16 mouse cellular contexts compared by ENCODE assay signal in the genomic region with DNA sequence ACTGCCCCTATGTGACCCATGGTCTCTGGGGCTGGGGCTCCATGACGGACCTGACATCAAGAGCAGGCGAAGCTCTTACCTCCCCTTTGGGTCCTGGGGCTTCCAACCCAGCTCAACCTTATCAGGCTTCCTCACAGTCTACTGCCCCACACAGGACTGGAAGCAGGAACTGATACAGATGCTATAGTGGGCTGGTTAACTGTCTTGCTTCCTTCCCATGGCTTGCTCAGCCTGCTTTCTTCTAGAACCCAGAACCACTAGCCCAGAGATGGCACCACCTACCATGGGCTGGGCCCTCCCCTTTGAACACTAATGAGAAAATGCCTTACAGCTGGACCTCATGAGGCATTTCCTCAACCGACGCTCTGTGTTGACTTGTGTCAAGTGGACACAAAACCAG. TPM values are rescaled to one million over a fixed set of nuclear protein-coding genes. Genes with fewer than 3 reads are reported as not detected.
DNase-seq lines count a peak whose midpoint lies in the region; ATAC-seq lines count a peak whose summit lies in the region.
"Had no signal": no experiment of that assay in that cellular context is flagged by ENCODE, and none has a peak within 500 bp of the region (broad histone marks: within the 10 kb centered on the region; RNA-seq: fewer than 3 reads in every experiment).

No protein-coding gene starts in this region.

- H3K4me3 ChIP-seq in heart, embryonic 13.5 days, result no peak overlapping the region
- no peak overlapping the region for H3K4me3 ChIP-seq in liver, embryonic 12.5 days
- no peak overlapping the region for H3K4me3 ChIP-seq in liver, embryonic 11.5 days (ENCODE audit: low read depth, low read length)
- no peak overlapping the region for H3K4me3 ChIP-seq in macrophage (ENCODE audit: inconsistent target)
- H3K4me3 ChIP-seq: embryonic facial prominence, embryonic 12.5 days; forebrain, embryonic 15.5 days; heart, embryonic 15.5 days; hindbrain, embryonic 10.5 days had no signal

- no peak overlapping the region for H3K4me2 ChIP-seq in heart, embryonic 13.5 days
- peak overlapping the region; percentile 4; the same call in 1 of the 2 replicates for H3K4me2 ChIP-seq in liver, embryonic 12.5 days
- H3K4me2 ChIP-seq in liver, embryonic 11.5 days, result no peak overlapping the region
- H3K4me2 ChIP-seq: embryonic facial prominence, embryonic 12.5 days; forebrain, embryonic 15.5 days; hindbrain, embryonic 14.5 days had no signal

- H3K9ac ChIP-seq in heart, embryonic 13.5 days, result no peak overlapping the region
- peak overlapping the region; percentile 2; the same call in 1 of the 2 replicates for H3K9ac ChIP-seq in liver, embryonic 12.5 days
- H3K9ac ChIP-seq in liver, embryonic 11.5 days (ENCODE audit: low read depth, low read length), result no peak overlapping the region
- H3K9ac ChIP-seq: embryonic facial prominence, embryonic 12.5 days; forebrain, embryonic 15.5 days; heart, embryonic 15.5 days; hindbrain, embryonic 14.5 days had no signal

- peaks cover 23% of the 10 kb centered on the region for H3K79me2 ChIP-seq in macrophage (ENCODE audit: inconsistent target)

- H3K27me3 ChIP-seq in heart, embryonic 13.5 days (replicated peaks), result peaks cover 12% of the 10 kb centered on the region
- peaks cover 10% of the 10 kb centered on the region for H3K27me3 ChIP-seq in liver, embryonic 12.5 days (replicated peaks)
- 0 out of 2 replicates have a peak, but pooled peaks cover 2% of the 10 kb centered on the region for H3K27me3 ChIP-seq in liver, embryonic 11.5 days (replicated peaks; ENCODE audit: control insufficient read depth, insufficient read depth, low read length)
- H3K27me3 ChIP-seq: forebrain, embryonic 15.5 days; heart, embryonic 15.5 days had no signal

- peaks cover 65% of the 10 kb centered on the region for H3K4me1 ChIP-seq in heart, embryonic 13.5 days
- peaks cover 55% of the 10 kb centered on the region for H3K4me1 ChIP-seq in liver, embryonic 12.5 days
- H3K4me1 ChIP-seq in liver, embryonic 11.5 days (replicated peaks; ENCODE audit: control insufficient read depth, insufficient read depth, low read length), result peaks cover 32% of the 10 kb centered on the region

- DNase-seq in heart, adult 8-10 months (ENCODE audit: low spot score), result no peak
- no peak for DNase-seq in liver, embryonic 11.5 days (ENCODE audit: low spot score)
- peak; percentile 72 for DNase-seq in MEL-GATA-1-ER (ENCODE audit: extremely low read depth, low read depth)
- no peak for DNase-seq in ovary, postnatal 36 days (ENCODE audit: low spot score)
- DNase-seq: adrenal gland, postnatal 10 days; cerebellum, adult 11-12 months; cerebellum, postnatal 25 days; heart, adult 18-20 months had no signal

- no peaks in the 10 kb centered on the region for H3K9me3 ChIP-seq in heart, embryonic 13.5 days
- no peaks in the 10 kb centered on the region for H3K9me3 ChIP-seq in liver, embryonic 12.5 days (replicated peaks)
- no peaks in the 10 kb centered on the region for H3K9me3 ChIP-seq in liver, embryonic 11.5 days (ENCODE audit: control insufficient read depth, low read length)
- H3K9me3 ChIP-seq: embryonic facial prominence, embryonic 12.5 days; forebrain, embryonic 15.5 days; heart, embryonic 15.5 days; hindbrain, embryonic 10.5 days had no signal

- peak overlapping the region; percentile 61 for H3K27ac ChIP-seq in heart, embryonic 13.5 days (replicated peaks)
- 0 out of 2 replicates have a peak overlapping the region, but pooled peaks have one; percentile 23 for H3K27ac ChIP-seq in liver, embryonic 12.5 days
- H3K27ac ChIP-seq in liver, embryonic 11.5 days (ENCODE audit: low read depth, low read length), result no peak overlapping the region
- H3K27ac ChIP-seq in macrophage, result peak overlapping the region; percentile 80
- H3K27ac ChIP-seq: embryonic facial prominence, embryonic 12.5 days; forebrain, embryonic 15.5 days; hindbrain, embryonic 10.5 days; hindbrain, embryonic 14.5 days had no signal

- peaks cover 2% of the 10 kb centered on the region for H3K36me3 ChIP-seq in heart, embryonic 13.5 days
- H3K36me3 ChIP-seq in liver, embryonic 12.5 days, result peaks cover 3% of the 10 kb centered on the region
- no peaks in the 10 kb centered on the region; the same call in 1 of the 2 replicates for H3K36me3 ChIP-seq in liver, embryonic 11.5 days (ENCODE audit: control insufficient read depth, insufficient read depth, low read length)
- no peaks in the 10 kb centered on the region for H3K36me3 ChIP-seq in macrophage (ENCODE audit: inconsistent target)
- H3K36me3 ChIP-seq: embryonic facial prominence, embryonic 12.5 days; forebrain, embryonic 15.5 days; heart, embryonic 15.5 days had no signal

- WGBS in heart, embryonic 13.5 days, result 68% methylated on average over 4 of the region's 4 CpGs
- 41% methylated on average over 4 of the region's 4 CpGs for WGBS in liver, embryonic 12.5 days (ENCODE audit: insufficient replicate concordance)
- WGBS in liver, embryonic 11.5 days, result 58% methylated on average over 4 of the region's 4 CpGs
- 93% methylated on average over 4 of the region's 4 CpGs for WGBS in macrophage (ENCODE audit: missing documents)

- no peak for ATAC-seq in heart, embryonic 13.5 days (ENCODE audit: extremely low read depth, insufficient number of reproducible peaks, low FRiP score, low TSS enrichment)
- ATAC-seq in liver, embryonic 12.5 days, result no peak
- ATAC-seq in liver, embryonic 11.5 days (replicated peaks; ENCODE audit: low FRiP score), result no peak
- ATAC-seq: forebrain, embryonic 15.5 days had no signal

RNA-seq across cellular contexts. Expression of a gene that starts 2.6 kb away (rescaled TPM):
- polyA plus RNA-seq in heart, embryonic 13.5 days (2015; fragmentation: Nextera tagmentation; extraction: Ambion mirVana), result 40.3 and 41.2 TPM in 2 replicates
- total RNA-seq in heart, adult 8-10 months (2022), result 10 to 100 TPM; 58.9 to 86.0 (median 75.4) TPM
- 35.6 and 36.2 TPM in 2 replicates for polyA plus RNA-seq in liver, embryonic 12.5 days (2016; fragmentation: Nextera tagmentation; extraction: Ambion mirVana)
- 42.7 and 44.2 TPM in 2 replicates for polyA plus RNA-seq in liver, embryonic 11.5 days (2014; fragmentation: Nextera tagmentation; extraction: Ambion mirVana)
- total RNA-seq in macrophage (2018; cell fraction: chromatin; rRNA removed), result 10 to 100 TPM in 25 of 26 experiments, 1 to 10 TPM in 1; 7.2 to 73.8 (median 39.0) TPM
- total RNA-seq in macrophage (2018; cell fraction: cytosol; rRNA removed), result 10 to 100 TPM; 19.7 to 34.6 (median 26.9) TPM
- 10 to 100 TPM; 15.9 to 54.8 (median 31.7) TPM for total RNA-seq in macrophage (2018; cell fraction: nucleus; rRNA removed)
- polyA plus RNA-seq in macrophage (2018), result 17.2 to 30.4 TPM (median 28.2 TPM) in 3 replicates

RNA-seq across cellular contexts. Expression of a gene that starts 12.2 kb away (rescaled TPM):
- 0.66 and 0.98 TPM in 2 replicates for polyA plus RNA-seq in heart, embryonic 13.5 days (2015; fragmentation: Nextera tagmentation; extraction: Ambion mirVana)
- under 1 TPM in 1 of 4 experiments, not detected in 3; 0.34 TPM for total RNA-seq in heart, adult 8-10 months (2022)
- 2.8 and 3.2 TPM in 2 replicates for polyA plus RNA-seq in liver, embryonic 12.5 days (2016; fragmentation: Nextera tagmentation; extraction: Ambion mirVana)
- polyA plus RNA-seq in liver, embryonic 11.5 days (2014; fragmentation: Nextera tagmentation; extraction: Ambion mirVana), result 0.74 and 1.2 TPM in 2 replicates
- under 1 TPM in 1 of 26 experiments, not detected in 25; 0.53 TPM for total RNA-seq in macrophage (2018; cell fraction: chromatin; rRNA removed)
- total RNA-seq in macrophage (2018; cell fraction: cytosol; rRNA removed), result not detected
- total RNA-seq in macrophage (2018; cell fraction: nucleus; rRNA removed), result under 1 TPM in 2 of 26 experiments, not detected in 24; 0.25 to 0.86 TPM
- polyA plus RNA-seq in macrophage (2018), result not detected in 3 replicates

RNA-seq across cellular contexts. Expression of a gene that starts 25.6 kb away (rescaled TPM):
- polyA plus RNA-seq in heart, embryonic 13.5 days (2015; fragmentation: Nextera tagmentation; extraction: Ambion mirVana), result 10.9 and 11.6 TPM in 2 replicates
- 1 to 10 TPM; 3.4 to 4.1 (median 3.9) TPM for total RNA-seq in heart, adult 8-10 months (2022)
- 15.5 and 15.8 TPM in 2 replicates for polyA plus RNA-seq in liver, embryonic 12.5 days (2016; fragmentation: Nextera tagmentation; extraction: Ambion mirVana)
- polyA plus RNA-seq in liver, embryonic 11.5 days (2014; fragmentation: Nextera tagmentation; extraction: Ambion mirVana), result 21.9 and 23.1 TPM in 2 replicates
- 10 to 100 TPM in 7 of 26 experiments, 1 to 10 TPM in 19; 1.9 to 15.4 (median 7.8) TPM for total RNA-seq in macrophage (2018; cell fraction: chromatin; rRNA removed)
- total RNA-seq in macrophage (2018; cell fraction: cytosol; rRNA removed), result 1 to 10 TPM; 1.4 to 6.7 (median 4.5) TPM
- 10 to 100 TPM in 6 of 26 experiments, 1 to 10 TPM in 20; 2.1 to 17.8 (median 7.0) TPM for total RNA-seq in macrophage (2018; cell fraction: nucleus; rRNA removed)
- 1.9 to 7.4 TPM (median 4.9 TPM) in 3 replicates for polyA plus RNA-seq in macrophage (2018)

RNA-seq across cellular contexts. Expression of a gene that starts 30.3 kb away (rescaled TPM):
- 188 and 220 TPM in 2 replicates for polyA plus RNA-seq in heart, embryonic 13.5 days (2015; fragmentation: Nextera tagmentation; extraction: Ambion mirVana)
- 100 to 1,000 TPM; 108 to 133 (median 121) TPM for total RNA-seq in heart, adult 8-10 months (2022)
- 180 and 198 TPM in 2 replicates for polyA plus RNA-seq in liver, embryonic 12.5 days (2016; fragmentation: Nextera tagmentation; extraction: Ambion mirVana)
- polyA plus RNA-seq in liver, embryonic 11.5 days (2014; fragmentation: Nextera tagmentation; extraction: Ambion mirVana), result 212 and 229 TPM in 2 replicates
- 1,000 to 10,000 TPM in 7 of 26 experiments, 100 to 1,000 TPM in 19; 550 to 1,641 (median 786) TPM for total RNA-seq in macrophage (2018; cell fraction: chromatin; rRNA removed)
- 100 to 1,000 TPM; 385 to 632 (median 493) TPM for total RNA-seq in macrophage (2018; cell fraction: cytosol; rRNA removed)
- total RNA-seq in macrophage (2018; cell fraction: nucleus; rRNA removed), result 1,000 to 10,000 TPM in 18 of 26 experiments, 100 to 1,000 TPM in 8; 771 to 1,959 (median 1,156) TPM
- polyA plus RNA-seq in macrophage (2018), result 307 to 636 TPM (median 464 TPM) in 3 replicates

RNA-seq across cellular contexts. Expression of a gene that starts 34.1 kb away (rescaled TPM):
- polyA plus RNA-seq in heart, embryonic 13.5 days (2015; fragmentation: Nextera tagmentation; extraction: Ambion mirVana), result 13.5 and 13.9 TPM in 2 replicates
- total RNA-seq in heart, adult 8-10 months (2022), result 1 to 10 TPM; 4.2 to 5.1 (median 4.4) TPM
- polyA plus RNA-seq in liver, embryonic 12.5 days (2016; fragmentation: Nextera tagmentation; extraction: Ambion mirVana), result 5.2 and 5.7 TPM in 2 replicates
- polyA plus RNA-seq in liver, embryonic 11.5 days (2014; fragmentation: Nextera tagmentation; extraction: Ambion mirVana), result 9.3 and 10.5 TPM in 2 replicates
- total RNA-seq in macrophage (2018; cell fraction: chromatin; rRNA removed), result 1 to 10 TPM in 23 of 26 experiments, under 1 TPM in 2, not detected in 1; 0.64 to 8.5 (median 1.9) TPM
- under 1 TPM in 16 of 26 experiments, not detected in 10; 0.03 to 0.48 (median 0.11) TPM for total RNA-seq in macrophage (2018; cell fraction: cytosol; rRNA removed)
- total RNA-seq in macrophage (2018; cell fraction: nucleus; rRNA removed), result 1 to 10 TPM in 10 of 26 experiments, under 1 TPM in 14, not detected in 2; 0.28 to 2.7 (median 0.85) TPM
- polyA plus RNA-seq in macrophage (2018), result 0.14 to 0.58 TPM in 2 of 3 replicates, not detected in the other
